Mouse (Mus musculus): ENCODE data around the gene Prl3d2.
"Not testable (repeated sequence)": the region's sequence is repeated elsewhere in the genome, so short reads cannot be mapped to it uniquely, and the experiment has no call there.

Gene Prl3d2

GRCm38 (mm10) chr13:27121398-27121797 is at the start of gene Prl3d2:
Gene Prl3d2 (plus strand): TSS chr13:27121698.
- not testable (repeated sequence) for DNase-seq

GRCm38 (mm10) chr13:27093890-27094289 is 27.6 kb upstream of the Prl3d2 start, which contains the start of gene Prl3d1:
Gene Prl3d1 (plus strand): TSS chr13:27094190.
- DNase-seq, result not testable (repeated sequence)

GRCm38 (mm10) chr13:27148264-27148663 is 26.8 kb downstream of the Prl3d2 start:
- no peak for DNase-seq

GRCm38 (mm10) chr13:27156490-27156889 is 35.0 kb downstream of the Prl3d2 start, which contains the start of gene Prl3d3:
Gene Prl3d3 (plus strand): TSS chr13:27156790.
- not testable (repeated sequence) for DNase-seq

Data from spleen, adult 18-20 months (tissue).